Mouse (Mus musculus): ENCODE measurements around the gene Ffar1. TPM values are rescaled to one million over a fixed set of nuclear protein-coding genes. Genes with fewer than 3 reads are reported as not detected.

Gene Ffar1
- polyA plus RNA-seq, 2 experiments, result 0.01 TPM; not detected in 1

DNA sequence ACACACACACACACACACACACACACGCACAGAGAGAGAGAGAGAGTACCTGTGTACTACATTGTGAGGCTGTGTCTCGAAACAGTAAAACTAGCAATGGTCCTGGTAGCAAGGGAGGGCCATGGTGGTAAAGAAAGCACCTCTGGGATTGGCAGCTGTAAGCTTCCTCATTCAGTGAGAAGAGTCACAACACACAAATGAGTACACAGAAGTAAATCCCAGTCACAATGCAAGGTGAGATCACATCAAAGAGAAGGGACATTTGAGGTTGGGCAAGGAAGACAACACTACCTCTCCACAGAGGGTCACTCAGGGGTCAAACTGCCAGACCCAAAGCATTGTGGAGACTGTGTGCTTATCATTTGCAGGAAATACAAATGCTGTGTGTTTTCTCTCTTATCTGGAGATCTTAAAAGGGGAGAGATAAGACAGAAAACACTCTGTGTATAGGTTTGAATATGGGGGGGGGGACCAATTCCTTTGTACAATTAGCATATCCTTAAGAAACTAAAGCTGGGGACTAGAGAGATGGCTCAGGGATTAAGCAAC lies 14.8 kb downstream of the Ffar1 start:
- Histone ChIP-seq H3K36me3 (replicated peaks; ENCODE audit: control insufficient read depth, insufficient read depth, low read depth) (no peaks in the 10 kb centered on the region), H3K9me3 (ENCODE audit: control insufficient read depth, low read length) (no peaks in the 10 kb centered on the region), H3K27me3 (ENCODE audit: control insufficient read depth, insufficient read depth, low read length) (no peaks in the 10 kb centered on the region), H3K4me2 (ENCODE audit: low read depth) (no peak overlapping the region), H3K4me3 (ENCODE audit: insufficient read depth in 1 of 2, low read depth in 2 of 2, low read length in 2 of 2) (no peak overlapping the region), H3K27ac (no peak overlapping the region), H3K4me1 (replicated peaks; ENCODE audit: control insufficient read depth in 2 of 2, insufficient read depth in 2 of 2, low read length in 1 of 2) (peaks cover 0 to 11% of the 10 kb centered on the region in 2 experiments; a peak in 2 of 4 replicates), H3K9ac (replicated peaks) (no peak overlapping the region)
- WGBS (ENCODE audit: insufficient replicate concordance), result 40% methylated on average over 2 of the region's 2 CpGs
- TF ChIP-seq CTCF (IDR thresholded peaks at IDR 0.05; ENCODE audit: low read depth), result no peak
- no peak for TF ChIP-seq EP300 (IDR thresholded peaks at IDR 0.05; ENCODE audit: low read depth)
- ATAC-seq (ENCODE audit: insufficient read depth), result no peak
- no peak for DNase-seq (ENCODE audit: low read depth in 3 of 3, low spot score in 3 of 3)

GRCm38 (mm10) chr7:30844676-30845297 lies 16.6 kb downstream of the Ffar1 start:
- WGBS (ENCODE audit: insufficient replicate concordance), result 49% methylated on average over 7 of the region's 7 CpGs
- DNase-seq (ENCODE audit: low read depth in 3 of 3, low spot score in 3 of 3) (no peak), ATAC-seq (ENCODE audit: insufficient read depth) (no peak)
- Histone ChIP-seq H3K9me3 (ENCODE audit: control insufficient read depth, low read length) (no peaks in the 10 kb centered on the region), H3K9ac (replicated peaks) (no peak overlapping the region), H3K4me1 (replicated peaks; ENCODE audit: control insufficient read depth in 2 of 2, insufficient read depth in 2 of 2, low read length in 1 of 2) (peaks cover 0 to 18% of the 10 kb centered on the region in 2 experiments; a peak in 2 of 4 replicates), H3K27me3 (ENCODE audit: control insufficient read depth, insufficient read depth, low read length) (no peaks in the 10 kb centered on the region), H3K4me2 (ENCODE audit: low read depth) (no peak overlapping the region), H3K4me3 (ENCODE audit: insufficient read depth in 1 of 2, low read depth in 2 of 2, low read length in 2 of 2) (no peak overlapping the region), H3K27ac (no peak overlapping the region), H3K36me3 (replicated peaks; ENCODE audit: control insufficient read depth, insufficient read depth, low read depth) (no peaks in the 10 kb centered on the region)
- no peak for TF ChIP-seq CTCF (IDR thresholded peaks at IDR 0.05; ENCODE audit: low read depth)
- no peak for TF ChIP-seq EP300 (IDR thresholded peaks at IDR 0.05; ENCODE audit: low read depth)

DNA sequence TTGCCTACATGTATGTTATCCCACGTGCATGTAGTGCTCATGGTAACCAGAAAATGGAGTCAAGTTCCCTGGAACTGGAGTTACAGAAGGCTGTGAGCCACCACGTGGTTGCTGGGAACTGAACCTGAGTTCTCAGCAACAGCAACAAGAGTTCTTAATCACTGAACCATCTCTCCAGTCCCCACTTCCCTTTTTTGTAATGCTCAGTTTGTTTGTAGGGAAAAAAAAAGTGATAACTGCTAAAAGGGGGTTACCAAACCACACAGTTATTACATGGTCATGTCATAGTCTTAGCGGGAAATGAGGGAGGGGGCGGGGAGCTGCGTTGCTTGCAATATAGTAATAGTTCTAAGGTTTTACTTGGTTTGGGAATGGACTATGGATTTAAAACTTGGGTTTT lies 19.3 kb downstream of the Ffar1 start:
- TF ChIP-seq CTCF (IDR thresholded peaks at IDR 0.05; ENCODE audit: low read depth) (no peak), EP300 (IDR thresholded peaks at IDR 0.05; ENCODE audit: low read depth) (no peak)
- H3K27me3 ChIP-seq (ENCODE audit: control insufficient read depth, insufficient read depth, low read length), result no peaks in the 10 kb centered on the region
- H3K36me3 ChIP-seq (replicated peaks; ENCODE audit: control insufficient read depth, insufficient read depth, low read depth), result no peaks in the 10 kb centered on the region
- ATAC-seq (ENCODE audit: insufficient read depth), result no peak
- H3K27ac ChIP-seq, result no peak overlapping the region
- H3K4me1 ChIP-seq (replicated peaks; ENCODE audit: control insufficient read depth in 2 of 2, insufficient read depth in 2 of 2, low read length in 1 of 2), result peaks cover 0 to 18% of the 10 kb centered on the region in 2 experiments; a peak in 2 of 4 replicates
- DNase-seq (ENCODE audit: low read depth in 3 of 3, low spot score in 3 of 3), result no peak
- H3K9me3 ChIP-seq (ENCODE audit: control insufficient read depth, low read length), result no peaks in the 10 kb centered on the region
- no peak overlapping the region for H3K9ac ChIP-seq (replicated peaks)
- WGBS (ENCODE audit: insufficient replicate concordance), result 16% methylated on average over 5 of the region's 5 CpGs
- no peak overlapping the region for H3K4me2 ChIP-seq (ENCODE audit: low read depth)
- H3K4me3 ChIP-seq (ENCODE audit: insufficient read depth in 1 of 2, low read depth in 2 of 2, low read length in 2 of 2), result no peak overlapping the region

GRCm38 (mm10) chr7:30841379-30841778 lies 20.0 kb downstream of the Ffar1 start:
- Histone ChIP-seq H3K4me1 (replicated peaks; ENCODE audit: control insufficient read depth in 2 of 2, insufficient read depth in 2 of 2, low read length in 1 of 2) (peaks cover 0 to 15% of the 10 kb centered on the region in 2 experiments; a peak in 2 of 4 replicates), H3K9me3 (ENCODE audit: control insufficient read depth, low read length) (no peaks in the 10 kb centered on the region), H3K27ac (no peak overlapping the region), H3K4me2 (ENCODE audit: low read depth) (no peak overlapping the region), H3K27me3 (ENCODE audit: control insufficient read depth, insufficient read depth, low read length) (no peaks in the 10 kb centered on the region), H3K9ac (replicated peaks) (no peak overlapping the region), H3K36me3 (replicated peaks; ENCODE audit: control insufficient read depth, insufficient read depth, low read depth) (no peaks in the 10 kb centered on the region), H3K4me3 (ENCODE audit: insufficient read depth in 1 of 2, low read depth in 2 of 2, low read length in 2 of 2) (no peak overlapping the region)
- ATAC-seq (ENCODE audit: insufficient read depth) (no peak), DNase-seq (ENCODE audit: low read depth in 3 of 3, low spot score in 3 of 3) (no peak)
- 47% methylated on average over 4 of the region's 4 CpGs for WGBS (ENCODE audit: insufficient replicate concordance)
- no peak for TF ChIP-seq CTCF (IDR thresholded peaks at IDR 0.05; ENCODE audit: low read depth)
- TF ChIP-seq EP300 (IDR thresholded peaks at IDR 0.05; ENCODE audit: low read depth), result no peak

DNA sequence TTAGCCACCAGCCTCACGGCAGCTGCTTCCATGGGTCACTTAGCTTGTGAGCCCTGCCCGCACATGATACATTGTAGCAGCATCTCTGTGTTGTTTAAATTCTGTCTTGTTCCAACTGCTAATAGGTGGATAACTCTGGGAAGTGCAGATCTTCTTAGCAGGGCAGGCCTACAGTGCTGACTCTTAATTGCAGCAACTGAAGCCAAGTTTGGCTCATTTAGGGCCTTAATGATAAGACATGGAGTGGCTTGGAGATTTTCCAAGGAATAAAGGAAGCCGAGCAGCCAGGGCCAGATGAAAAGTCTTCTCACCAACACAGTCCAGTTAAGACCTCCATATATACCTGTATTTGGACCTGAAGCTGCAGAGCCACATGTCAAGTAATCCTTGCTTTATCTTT lies 21.1 kb downstream of the Ffar1 start:
- Histone ChIP-seq H3K9me3 (ENCODE audit: control insufficient read depth, low read length) (no peaks in the 10 kb centered on the region), H3K4me2 (ENCODE audit: low read depth) (no peak overlapping the region), H3K4me3 (ENCODE audit: insufficient read depth in 1 of 2, low read depth in 2 of 2, low read length in 2 of 2) (no peak overlapping the region), H3K27ac (no peak overlapping the region), H3K27me3 (ENCODE audit: control insufficient read depth, insufficient read depth, low read length) (no peaks in the 10 kb centered on the region), H3K9ac (replicated peaks) (no peak overlapping the region), H3K36me3 (replicated peaks; ENCODE audit: control insufficient read depth, insufficient read depth, low read depth) (no peaks in the 10 kb centered on the region), H3K4me1 (replicated peaks; ENCODE audit: control insufficient read depth in 2 of 2, insufficient read depth in 2 of 2, low read length in 1 of 2) (peaks cover 0 to 14% of the 10 kb centered on the region in 2 experiments; a peak in 2 of 4 replicates)
- ATAC-seq (ENCODE audit: insufficient read depth) (no peak), DNase-seq (ENCODE audit: low read depth in 3 of 3, low spot score in 3 of 3) (no peak)
- TF ChIP-seq EP300 (IDR thresholded peaks at IDR 0.05; ENCODE audit: low read depth), result no peak
- no peak for TF ChIP-seq CTCF (IDR thresholded peaks at IDR 0.05; ENCODE audit: low read depth)
- WGBS (ENCODE audit: insufficient replicate concordance), result 68% methylated on average over 3 of the region's 3 CpGs

All from liver, embryonic 14.5 days (tissue).